Mouse (Mus musculus) megakaryocyte, adult 5-6 weeks (primary cell): Measurements from ENCODE around the gene BC048562. TPM values are rescaled to one million over a fixed set of nuclear protein-coding genes. Genes with fewer than 3 reads are reported as not detected.

ENCODE experiments used
- ATAC-seq: 2 replicates; pipeline ENCODE4 v1.8.0; 2016; ENCODE audit warnings: mild to moderate bottlenecking, inconsistent platforms; ENCODE audit not compliant: poor library complexity, severe bottlenecking
- total RNA-seq, 2 experiments: library from RNA; stranded (forward) in 1 of 2; stranded (reverse) in 1 of 2; fragments of 153-499, 151-499 nt in 1 of 2; fragments of 221-1000, 200-1000 nt in 1 of 2; gene quantifications; 2 replicates each; pipeline versions ENCODE4 v1.2.3 to v1.2.4; 2015 to 2017

BC048562 gene
- total RNA-seq (2015) (not detected in 2 replicates), total RNA-seq (2017) (not detected in 2 replicates)

DNA sequence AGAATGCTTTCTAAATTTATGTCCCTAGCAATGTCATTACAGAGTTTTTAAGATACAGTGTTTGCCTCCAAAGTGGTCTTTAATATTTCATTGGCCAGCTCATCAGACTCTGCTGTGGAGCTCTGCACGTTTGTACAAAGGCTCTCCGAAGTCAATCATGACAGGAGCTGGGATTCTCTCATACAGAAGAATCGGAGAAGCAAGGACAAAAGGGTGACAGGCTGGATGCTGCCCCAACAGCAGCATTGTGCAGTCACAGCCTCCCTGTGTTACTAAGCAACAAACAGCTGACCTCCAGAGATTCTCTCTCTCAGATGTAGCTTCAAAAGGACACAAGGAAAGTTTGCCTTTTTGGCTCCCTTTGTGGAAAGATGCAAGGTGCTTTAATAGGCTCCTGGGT, at the start of gene BC048562:
TSS of gene BC048562 (plus strand) at position 301 of the 400 bp plus-strand sequence.
- no peak for ATAC-seq

- no peak for ATAC-seq
These were observed 49.5 kb upstream of the BC048562 start for GRCm38 (mm10) chr9:108386816-108387215.

GRCm38 (mm10) chr9:108388601-108389000, 47.7 kb upstream of the BC048562 start:
- no peak for ATAC-seq

GRCm38 (mm10) chr9:108389220-108389619, 47.1 kb upstream of the BC048562 start:
- no peak for ATAC-seq

GRCm38 (mm10) chr9:108392676-108393075, 43.6 kb upstream of the BC048562 start, which contains the start of gene 1700102P08Rik:
Gene 1700102P08Rik, plus strand, starts transcription at chr9:108392805.
- ATAC-seq = no peak

DNA sequence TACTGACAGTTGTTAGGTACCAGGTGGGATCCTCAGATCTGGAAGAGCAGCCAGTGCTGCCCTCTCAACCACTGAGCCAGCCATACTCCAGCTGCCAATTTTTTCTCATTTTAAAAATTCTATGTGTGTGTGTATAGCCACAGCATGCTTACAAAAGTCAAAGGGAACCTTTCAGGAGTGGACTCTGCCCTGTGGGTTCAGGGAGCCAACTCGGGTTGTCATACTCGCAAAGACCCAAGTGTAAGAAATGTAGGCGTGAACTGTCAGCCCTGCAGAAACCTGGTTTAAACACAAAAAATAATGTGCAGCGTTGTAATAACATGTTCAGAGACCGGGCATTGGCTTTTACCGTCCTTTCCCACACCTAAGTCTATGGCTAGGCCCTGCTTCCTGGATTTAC, 42.1 kb upstream of the BC048562 start:
- ATAC-seq = no peak

GRCm38 (mm10) chr9:108395427-108395826, 40.9 kb upstream of the BC048562 start:
- no peak for ATAC-seq

DNA sequence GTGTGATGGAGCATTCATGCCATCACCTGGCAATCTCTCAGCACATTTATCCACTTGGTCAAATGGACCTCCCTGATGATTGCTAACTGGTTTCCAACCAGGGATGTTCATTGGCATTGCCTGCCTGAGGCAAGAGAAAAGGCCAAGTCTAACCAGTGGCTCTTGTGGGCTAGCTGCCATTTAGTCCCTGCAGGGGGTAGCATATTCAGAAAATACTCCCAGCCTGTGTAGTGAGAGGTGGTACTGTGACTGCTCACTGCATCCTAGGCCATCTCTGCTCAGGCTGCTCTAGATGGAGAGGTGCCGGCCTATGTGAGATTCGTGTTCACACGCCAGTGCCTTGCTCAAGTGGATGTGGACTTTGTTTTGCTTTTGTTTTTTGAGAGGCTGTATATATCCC, 38.0 kb upstream of the BC048562 start:
- no peak for ATAC-seq

- ATAC-seq = no peak
These were observed 34.9 kb upstream of the BC048562 start for GRCm38 (mm10) chr9:108401186-108401960.

- no peak for ATAC-seq
These were observed 33.2 kb upstream of the BC048562 start for GRCm38 (mm10) chr9:108403081-108403480.

DNA sequence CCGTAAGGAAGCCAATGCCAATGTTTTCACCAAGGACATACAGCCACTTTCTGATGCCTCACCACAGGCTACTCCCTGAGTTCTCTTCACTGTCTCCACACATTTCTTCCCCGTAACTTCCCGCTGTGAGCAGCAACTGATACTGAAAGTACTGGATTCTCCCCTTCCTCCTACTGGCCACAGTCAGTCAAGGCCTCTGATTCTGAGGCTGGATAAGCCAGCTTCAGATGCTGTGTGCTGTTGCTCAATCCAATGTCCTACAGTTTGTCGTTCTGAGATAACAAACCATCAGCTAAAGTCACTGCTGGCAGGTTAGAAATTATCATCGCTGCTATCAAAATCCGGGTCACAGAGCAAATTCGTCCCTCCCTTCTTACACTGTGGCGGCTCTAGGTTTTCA, 31.8 kb upstream of the BC048562 start:
- ATAC-seq = peak; percentile 63

- ATAC-seq = no peak
These were observed 26.7 kb upstream of the BC048562 start for GRCm38 (mm10) chr9:108409535-108409934.

GRCm38 (mm10) chr9:108411381-108411942, 24.8 kb upstream of the BC048562 start:
- no peak for ATAC-seq

GRCm38 (mm10) chr9:108412221-108412620, 24.1 kb upstream of the BC048562 start:
- no peak for ATAC-seq

DNA sequence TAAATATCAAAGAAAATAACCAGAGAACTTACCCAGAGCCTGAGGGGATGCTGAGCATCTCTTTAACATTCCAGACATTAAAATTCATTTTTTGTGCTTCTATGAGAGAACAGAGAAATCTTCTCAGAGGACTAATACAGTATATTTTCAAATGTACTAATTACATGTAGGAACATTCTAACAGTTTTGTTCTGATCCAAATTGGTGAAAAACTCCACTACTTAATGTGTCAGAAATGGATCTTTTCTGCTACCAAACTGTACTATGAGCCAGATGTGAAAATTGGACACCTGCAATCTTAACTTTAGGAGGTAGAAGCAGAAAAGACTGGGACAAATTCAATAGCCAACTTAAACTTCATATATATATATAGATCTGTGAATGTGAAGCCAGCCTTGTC, 7.9 kb upstream of the BC048562 start, which contains the start of gene Ccdc36:
TSS of gene Ccdc36 (minus strand) at position 101 of the 400 bp plus-strand sequence.
- no peak for ATAC-seq

- peak; percentile 38; the same call in 1 of the 2 replicates for ATAC-seq
These were observed 4.7 kb upstream of the BC048562 start for GRCm38 (mm10) chr9:108431431-108432067.

- ATAC-seq = no peak
These were observed 2.9 kb downstream of the BC048562 start for GRCm38 (mm10) chr9:108439176-108439575.

DNA sequence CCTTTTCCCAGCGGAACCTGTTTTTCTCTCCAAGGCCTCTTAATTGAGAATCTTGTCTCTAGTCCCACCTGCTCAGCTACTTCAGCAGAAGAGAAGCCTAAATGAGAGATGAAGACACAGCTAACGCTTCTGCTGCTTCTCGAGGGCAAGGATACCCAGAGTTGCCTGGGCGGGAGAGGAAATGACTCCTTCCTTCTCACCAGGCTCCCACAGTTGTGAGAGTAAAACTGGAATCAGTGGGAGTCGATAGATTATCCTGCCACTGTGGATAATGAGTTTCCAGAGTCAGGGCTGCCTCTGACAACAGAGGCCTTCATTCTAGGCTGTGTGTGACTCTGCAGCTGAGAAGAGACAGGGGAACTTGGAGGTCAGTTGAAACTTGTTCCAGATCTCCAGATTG, 4.2 kb downstream of the BC048562 start:
- no peak for ATAC-seq

DNA sequence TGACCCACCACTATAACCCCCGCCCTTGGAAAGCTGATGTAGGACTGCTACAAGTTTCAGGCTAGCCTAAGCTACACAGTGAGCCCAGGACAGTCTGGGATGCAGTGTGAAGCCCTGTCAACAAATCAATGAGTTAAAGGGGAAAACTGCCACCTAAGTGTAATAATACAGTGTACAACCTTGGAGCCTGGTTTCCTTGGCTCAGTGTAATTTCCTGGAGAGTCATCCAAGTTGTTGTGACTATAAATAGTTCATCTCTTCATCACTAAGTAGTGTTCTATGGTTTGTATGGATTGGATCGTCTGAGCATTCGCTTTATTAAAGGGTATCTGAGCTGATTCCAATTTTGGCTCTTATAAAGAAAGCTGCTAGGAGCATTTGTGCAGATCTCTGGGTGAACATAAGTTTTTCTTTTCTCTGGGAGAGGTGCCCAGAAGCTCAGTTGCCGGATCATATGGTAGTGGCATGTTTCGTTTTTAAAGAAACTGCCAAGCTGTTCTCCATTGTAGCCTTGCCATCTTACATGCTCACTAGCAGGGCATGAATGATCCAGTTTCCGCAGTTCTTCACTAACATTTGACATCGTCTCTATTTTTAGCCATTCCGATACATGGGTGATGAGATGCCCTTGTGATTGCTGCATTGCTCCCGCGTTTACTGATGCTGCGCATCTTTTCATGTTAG, 5.1 kb downstream of the BC048562 start:
- ATAC-seq = no peak

GRCm38 (mm10) chr9:108445125-108445524, 8.8 kb downstream of the BC048562 start:
- 0 out of 2 replicates have a peak, but pooled peaks have one; percentile 35 for ATAC-seq

DNA sequence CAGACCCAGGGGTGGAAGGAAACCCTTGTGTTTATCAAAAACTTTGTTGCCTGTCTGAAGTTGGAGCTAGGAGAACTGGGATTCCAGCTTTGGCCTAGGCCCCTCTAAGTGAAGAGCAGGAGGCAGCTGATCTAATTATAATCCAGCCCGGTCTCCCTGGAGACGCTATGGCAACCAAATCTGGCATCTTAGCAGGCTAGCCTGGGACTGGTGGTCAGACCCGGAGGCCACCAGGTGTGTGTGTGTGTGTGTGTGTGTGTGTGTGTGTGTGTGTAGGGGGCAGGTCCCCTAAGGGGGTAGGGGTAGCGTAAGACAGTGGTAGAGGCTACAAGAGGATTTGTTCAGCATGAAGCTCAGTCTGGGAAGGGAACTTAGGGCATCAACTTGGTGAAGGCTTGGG, 13.6 kb downstream of the BC048562 start:
- no peak for ATAC-seq
